Mouse (Mus musculus) small intestine, adult 2 months (tissue): ENCODE results near the gene Itga2.

Experiments
- CTCF ChIP-seq: fragments of 200-500 bp; IDR thresholded peaks from 2 replicates; pipeline ENCODE4 v1.5.1; 2012; ENCODE audit warnings: low read depth, mild to moderate bottlenecking, control low read depth, inconsistent platforms, low read length, moderate library complexity, mixed read lengths; ENCODE audit not compliant: insufficient replicate concordance, insufficient read length; ENCODE audit errors: extremely low read depth
- POLR2A ChIP-seq: fragments of 200-500 bp; IDR thresholded peaks from 2 replicates; pipeline ENCODE4 v1.6.1; 2012; ENCODE audit warnings: low read depth, mild to moderate bottlenecking, control low read depth, inconsistent platforms, low read length, moderate library complexity

DNA sequence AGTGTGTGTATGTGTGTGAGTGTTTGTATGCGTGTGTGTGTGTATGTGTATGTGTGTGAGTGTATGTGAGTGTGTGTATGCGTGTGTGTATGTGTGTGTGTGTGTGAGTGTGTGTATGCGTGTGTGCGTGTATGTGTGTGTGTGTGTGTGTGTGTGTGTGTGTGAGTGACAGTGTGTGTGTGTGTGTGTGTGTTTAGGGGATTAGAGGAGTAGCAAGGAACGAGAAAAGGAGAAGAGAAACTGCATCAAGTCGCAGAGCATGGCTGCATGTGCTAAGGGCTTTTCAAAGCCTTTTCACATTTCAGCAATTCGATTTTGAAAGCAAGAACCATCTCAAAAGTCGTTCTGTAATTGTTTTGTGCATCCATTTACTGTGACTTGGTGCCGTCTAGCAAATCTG, 21.3 kb downstream of the Itga2 start:
- TF ChIP-seq POLR2A (no peak), CTCF (no peak)
